Mouse (Mus musculus) MEL (cell line): ENCODE results near the gene Magi2. TPM values are rescaled to one million over a fixed set of nuclear protein-coding genes. Genes with fewer than 3 reads are reported as not detected.
A peak's percentile ranks its signal among the peaks of the same experiment; 100 is the strongest.

ENCODE experiments used
- DNase-seq: peaks from one replicate; pipeline ENCODE4 v3.0.0; 2011; ENCODE audit warnings: low read depth, low spot score
- H3K27ac ChIP-seq: 2 replicates; pipeline ENCODE4 v1.5.1; 2012; ENCODE audit warnings: low read depth, mild to moderate bottlenecking, control low read depth, low read length, moderate library complexity; ENCODE audit not compliant: control insufficient read depth
- H3K27me3 ChIP-seq, 2 experiments: fragments of 150-350 bp in 1 of 2; sonication (generic) in 1 of 2; 2 replicates each; pipeline ENCODE4 v1.6.1; 2012; ENCODE audit warnings: low read length in 2 of 2, mild to moderate bottlenecking in 2 of 2, improper control_type of control experiment in 1 of 2, moderate library complexity in 1 of 2; ENCODE audit not compliant: insufficient read depth in 2 of 2, control insufficient read depth in 1 of 2
- H3K36me3 ChIP-seq, 2 experiments: 2 replicates each; pipeline ENCODE4 v1.6.1; 2012 to 2014; ENCODE audit warnings: low read length in 2 of 2, improper control_type of control experiment in 1 of 2, inconsistent platforms in 1 of 2, mild to moderate bottlenecking in 1 of 2; ENCODE audit not compliant: insufficient read depth in 2 of 2, control insufficient read depth in 1 of 2
- H3K4me1 ChIP-seq, 2 experiments: fragments of 150-350 bp in 1 of 2; sonication (generic) in 1 of 2; 2 replicates each; pipeline ENCODE4 v1.6.1; 2012; ENCODE audit warnings: low read length in 2 of 2, improper control_type of control experiment in 1 of 2, mild to moderate bottlenecking in 1 of 2; ENCODE audit not compliant: insufficient read depth in 2 of 2, control insufficient read depth in 1 of 2
- H3K4me3 ChIP-seq, 2 experiments: fragments of 150-350 bp in 1 of 2; sonication (generic) in 1 of 2; 2 replicates each; pipeline ENCODE4 v1.5.1; 2012; ENCODE audit warnings: low read depth in 2 of 2, low read length in 2 of 2, mild to moderate bottlenecking in 2 of 2, moderate library complexity in 2 of 2, control low read depth in 1 of 2, improper control_type of control experiment in 1 of 2; ENCODE audit not compliant: control insufficient read depth in 1 of 2, insufficient read depth in 1 of 2
- H3K79me2 ChIP-seq: 2 replicates; pipeline ENCODE4 v1.6.1; 2012; ENCODE audit warnings: mild to moderate bottlenecking, low read length, moderate library complexity; ENCODE audit not compliant: control insufficient read depth, poor library complexity, insufficient read depth
- H3K9ac ChIP-seq: 2 replicates; pipeline ENCODE4 v1.6.1; 2012; ENCODE audit warnings: low read depth, mild to moderate bottlenecking, control low read depth, low read length, moderate library complexity; ENCODE audit not compliant: control insufficient read depth, poor library complexity, severe bottlenecking
- H3K9me3 ChIP-seq: fragments of 150-350 bp; sonication (generic); replicated peaks from 2 replicates; pipeline ENCODE4 v1.6.1; 2012; ENCODE audit warnings: mild to moderate bottlenecking, low read length, improper control_type of control experiment, moderate library complexity; ENCODE audit not compliant: insufficient read depth
- BHLHE40 ChIP-seq: IDR thresholded peaks from 2 replicates; pipeline ENCODE4 v1.6.1; 2012; ENCODE audit warnings: low read depth, mild to moderate bottlenecking, inconsistent platforms, low read length, improper control_type of control experiment, borderline replicate concordance
- CHD2 ChIP-seq: IDR thresholded peaks from 2 replicates; pipeline ENCODE4 v1.6.1; 2011; ENCODE audit warnings: low read length, improper control_type of control experiment
- CTCF ChIP-seq, 3 experiments: IDR thresholded peaks in 2 of 3; conservative IDR thresholded peaks in 1 of 3; 2 replicates each; pipeline ENCODE4 v1.5.1; 2011 to 2012; ENCODE audit warnings: low read length in 3 of 3, low read depth in 2 of 3, mild to moderate bottlenecking in 2 of 3, improper control_type of control experiment in 1 of 3, inconsistent platforms in 1 of 3, mixed read lengths in 1 of 3, moderate library complexity in 1 of 3; ENCODE audit not compliant: control insufficient read depth in 1 of 3, insufficient read depth in 1 of 3, poor library complexity in 1 of 3, severe bottlenecking in 1 of 3
- ELF1 ChIP-seq: IDR thresholded peaks from 2 replicates; pipeline ENCODE4 v1.6.1; 2014; ENCODE audit warnings: low read depth, mild to moderate bottlenecking, inconsistent platforms, low read length, improper control_type of control experiment, moderate library complexity
- EP300 ChIP-seq, 2 experiments: IDR thresholded peaks; 2 replicates each; pipeline ENCODE4 v1.6.1; 2011; ENCODE audit warnings: improper control_type of control experiment in 2 of 2, low read length in 2 of 2, low read depth in 1 of 2, mild to moderate bottlenecking in 1 of 2
- ETS1 ChIP-seq: IDR thresholded peaks from 2 replicates; pipeline ENCODE4 v1.6.1; 2012; ENCODE audit warnings: low read depth, mild to moderate bottlenecking, inconsistent platforms, low read length, improper control_type of control experiment, moderate library complexity
- GATA1 ChIP-seq: IDR thresholded peaks from 2 replicates; pipeline ENCODE4 v1.6.1; 2011; ENCODE audit warnings: low read depth, low read length, improper control_type of control experiment
- KAT2A ChIP-seq: conservative IDR thresholded peaks from 2 replicates; pipeline ENCODE4 v1.6.1; 2012; ENCODE audit warnings: low read depth, low read length, improper control_type of control experiment, inconsistent platforms
- MAZ ChIP-seq: IDR thresholded peaks from 2 replicates; pipeline ENCODE4 v1.6.1; 2012; ENCODE audit warnings: low read depth, mild to moderate bottlenecking, inconsistent platforms, low read length, improper control_type of control experiment
- MYC ChIP-seq: IDR thresholded peaks from 2 replicates; pipeline ENCODE4 v1.6.1; 2011; ENCODE audit warnings: low read depth, mild to moderate bottlenecking, low read length, improper control_type of control experiment, moderate library complexity
- NRF1 ChIP-seq: IDR thresholded peaks from 2 replicates; pipeline ENCODE4 v1.6.1; 2014; ENCODE audit warnings: low read depth, mild to moderate bottlenecking, inconsistent platforms, low read length, improper control_type of control experiment, moderate library complexity; ENCODE audit not compliant: poor library complexity, insufficient read depth, severe bottlenecking
- POLR2AphosphoS2 ChIP-seq: IDR thresholded peaks from 2 replicates; pipeline ENCODE4 v1.6.1; 2011; ENCODE audit warnings: low read length, improper control_type of control experiment
- POLR2AphosphoS5 ChIP-seq: IDR thresholded peaks from 2 replicates; pipeline ENCODE4 v1.6.1; 2012; ENCODE audit warnings: low read depth, borderline replicate concordance, mild to moderate bottlenecking, inconsistent platforms, low read length, moderate library complexity, mixed read lengths
- RAD21 ChIP-seq: IDR thresholded peaks from 2 replicates; pipeline ENCODE4 v1.6.1; 2011; ENCODE audit warnings: mild to moderate bottlenecking, low read depth, low read length, improper control_type of control experiment
- RCOR1 ChIP-seq: IDR thresholded peaks from 2 replicates; pipeline ENCODE4 v1.6.1; 2012; ENCODE audit warnings: low read depth, mild to moderate bottlenecking, inconsistent platforms, low read length, improper control_type of control experiment
- SIN3A ChIP-seq: IDR thresholded peaks from 2 replicates; pipeline ENCODE4 v1.6.1; 2012; ENCODE audit warnings: low read length, improper control_type of control experiment, inconsistent platforms
- SMC3 ChIP-seq: IDR thresholded peaks from 2 replicates; pipeline ENCODE4 v1.6.1; 2011; ENCODE audit warnings: low read depth, low read length, improper control_type of control experiment
- TAL1 ChIP-seq: IDR thresholded peaks from 2 replicates; pipeline ENCODE4 v1.6.1; 2012; ENCODE audit warnings: mild to moderate bottlenecking, inconsistent platforms, low read length, moderate library complexity, mixed read lengths
- TCF12 ChIP-seq: IDR thresholded peaks from 2 replicates; pipeline ENCODE4 v1.6.1; 2014; ENCODE audit warnings: low read depth, mild to moderate bottlenecking, inconsistent platforms, low read length, improper control_type of control experiment, moderate library complexity
- ZKSCAN1 ChIP-seq: IDR thresholded peaks from 2 replicates; pipeline ENCODE4 v1.6.1; 2012; ENCODE audit warnings: low read depth, mild to moderate bottlenecking, inconsistent platforms, low read length, improper control_type of control experiment, moderate library complexity
- ZNF384 ChIP-seq: IDR thresholded peaks from 2 replicates; pipeline ENCODE4 v1.6.1; 2012; ENCODE audit warnings: low read depth, mild to moderate bottlenecking, inconsistent platforms, low read length, improper control_type of control experiment
- polyA plus RNA-seq, 2 experiments: library from polyadenylated mRNA; stranded (reverse) in 1 of 2; unstranded in 1 of 2; fragments of >175 nt in 1 of 2; fragments of >200 nt in 1 of 2; gene quantifications; 2 replicates each; pipeline versions ENCODE4 v1.2.1 to v1.2.4; 2012; ENCODE audit warnings: low replicate concordance in 2 of 2, low read depth in 1 of 2; ENCODE audit not compliant: insufficient read length in 2 of 2, insufficient read depth in 1 of 2, missing spikeins in 1 of 2
- total RNA-seq: library from RNA; depleted of rRNA; stranded (reverse); fragments of 300-350 nt; gene quantifications from 2 replicates; pipeline ENCODE4 v1.2.3, GENCODE M21; 2012

Magi2 gene
- total and polyA plus RNA-seq, 3 experiments = 0.46 to 0.47 TPM; not detected in 1

- no peak overlapping the region for H3K4me3 ChIP-seq
- TF ChIP-seq POLR2AphosphoS5 (no peak), POLR2AphosphoS2 (no peak), MYC (no peak), BHLHE40 (no peak), NRF1 (no peak), ZNF384 (no peak), CHD2 (no peak), TAL1 (no peak), ELF1 (no peak), ZKSCAN1 (no peak), TCF12 (no peak), KAT2A (no peak), SMC3 (no peak), GATA1 (no peak), RAD21 (no peak), ETS1 (no peak), MAZ (no peak), EP300 (IDR thresholded peaks at IDR 0.05; ENCODE audit: low read depth in 1 of 2, low read length in 2 of 2) (no peak), RCOR1 (no peak)
- H3K36me3 ChIP-seq = no peaks in the 10 kb centered on the region
- DNase-seq = no peak
- H3K4me1 ChIP-seq = no peaks in the 10 kb centered on the region
- peaks cover 1 to 4% of the 10 kb centered on the region in 2 experiments; a peak in 1 of 4 replicates for H3K27me3 ChIP-seq
- no peaks in the 10 kb centered on the region for H3K9me3 ChIP-seq
- no peak overlapping the region for H3K9ac ChIP-seq
- H3K27ac ChIP-seq = no peak overlapping the region
- no peaks in the 10 kb centered on the region for H3K79me2 ChIP-seq
Observed at GRCm38 (mm10) chr5:20679920-20680319, 1453.1 kb downstream of the Magi2 start.

- peak; percentile 28 for DNase-seq
- Histone ChIP-seq H3K27ac (no peak overlapping the region), H3K9me3 (no peaks in the 10 kb centered on the region), H3K9ac (no peak overlapping the region), H3K79me2 (no peaks in the 10 kb centered on the region), H3K27me3 (peaks cover 0 to 4% of the 10 kb centered on the region in 2 experiments; a peak in 1 of 4 replicates), H3K36me3 (no peaks in the 10 kb centered on the region), H3K4me1 (no peaks in the 10 kb centered on the region)
- TF ChIP-seq POLR2AphosphoS5 (no peak), RCOR1 (no peak), SIN3A (no peak), CTCF (IDR thresholded peaks at IDR 0.05 in 2 of 3, conservative IDR thresholded peaks at IDR 0.05 in 1 of 3; ENCODE audit: control insufficient read depth in 1 of 3, insufficient read depth in 1 of 3, low read depth in 2 of 3, low read length in 3 of 3, poor library complexity in 1 of 3, severe bottlenecking in 1 of 3) (no peak), KAT2A (no peak)
- TF ChIP-seq, all 39 proteins: peak for 0
- no peak overlapping the region for H3K4me3 ChIP-seq
Observed at GRCm38 (mm10) chr5:20680833-20681530, 1454.1 kb downstream of the Magi2 start.
